Mouse (Mus musculus): ENCODE measurements around the gene Tmem35b.
A peak's percentile ranks its signal among the peaks of the same experiment; 100 is the strongest.
"Not testable (repeated sequence)": the region's sequence is repeated elsewhere in the genome, so short reads cannot be mapped to it uniquely, and the experiment has no call there.

Gene Tmem35b

GRCm38 (mm10) chr4:127123391-127123790 lies at the start of gene Tmem35b:
Tmem35b (plus strand) TSS chr4:127123691.
- DNase-seq, result no peak

DNA sequence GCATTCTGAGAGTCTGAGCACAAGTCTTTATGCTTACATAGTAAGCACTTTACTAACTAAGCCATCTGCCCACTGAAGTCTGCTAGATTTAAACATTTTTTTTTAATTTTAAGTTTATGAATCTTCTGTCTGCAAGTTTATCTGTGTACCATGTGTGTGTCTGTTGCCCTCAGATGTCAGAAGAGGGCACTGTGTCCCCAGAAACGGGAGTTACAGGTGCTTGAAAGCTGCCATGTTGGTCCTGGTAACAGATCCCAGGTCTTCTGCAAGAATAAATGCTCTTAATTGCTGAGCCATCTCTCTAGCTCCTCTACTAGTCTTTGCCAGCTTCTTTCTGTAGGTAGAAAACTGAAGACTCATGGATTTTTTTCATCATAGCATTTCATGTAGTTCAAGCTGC lies 48.6 kb upstream of the Tmem35b start:
- DNase-seq, result no peak

- peak; percentile 93 for DNase-seq
Observed at GRCm38 (mm10) chr4:127076875-127077548, 46.5 kb upstream of the Tmem35b start, which contains the start of gene Zmym6. Zmym6 (plus strand) TSS chr4:127077383.

GRCm38 (mm10) chr4:127080806-127081205 lies 42.7 kb upstream of the Tmem35b start:
- DNase-seq, result no peak

GRCm38 (mm10) chr4:127083131-127083530 lies 40.4 kb upstream of the Tmem35b start:
- no peak for DNase-seq

- no peak for DNase-seq
Observed at GRCm38 (mm10) chr4:127085761-127086160, 37.7 kb upstream of the Tmem35b start.

DNA sequence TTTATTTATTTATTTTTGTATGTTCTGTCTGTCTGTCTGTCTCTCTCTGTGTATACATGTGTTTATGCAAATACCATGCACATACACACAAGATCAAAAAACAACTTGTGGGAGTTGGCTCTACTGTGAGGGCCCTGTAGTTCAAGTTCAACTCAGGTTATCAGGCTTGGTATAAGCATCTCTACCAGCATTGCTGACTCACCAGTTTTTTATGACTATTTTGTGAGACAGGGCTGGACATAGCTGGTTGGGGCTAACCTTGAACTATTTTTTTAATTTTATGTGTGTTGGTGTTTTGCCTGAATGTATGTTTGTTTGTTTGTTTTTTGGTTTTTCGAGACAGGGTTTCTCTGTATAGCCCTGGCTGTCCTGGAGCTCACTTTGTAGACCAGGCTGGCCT lies 32.3 kb upstream of the Tmem35b start:
- no peak for DNase-seq

DNA sequence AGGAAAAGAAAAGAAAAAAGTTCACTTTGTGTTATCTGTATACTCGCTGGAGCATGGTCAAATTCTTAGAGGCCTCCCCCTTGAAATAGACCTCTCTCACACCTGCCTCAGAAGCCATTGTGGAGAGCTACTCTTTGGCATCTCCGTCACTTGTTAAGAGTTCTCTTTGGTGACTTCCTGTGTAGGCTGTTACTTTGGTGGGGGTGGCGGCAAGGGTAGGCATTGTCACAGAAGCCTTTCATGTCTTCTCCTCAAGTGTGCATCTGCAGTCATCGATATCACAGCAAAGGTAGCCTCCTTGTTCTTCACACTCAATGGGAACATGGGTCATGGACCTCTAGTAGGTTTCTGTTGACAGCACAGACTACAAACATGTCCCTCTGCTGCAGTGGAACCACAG lies 28.4 kb upstream of the Tmem35b start:
- peak; percentile 49 for DNase-seq

DNA sequence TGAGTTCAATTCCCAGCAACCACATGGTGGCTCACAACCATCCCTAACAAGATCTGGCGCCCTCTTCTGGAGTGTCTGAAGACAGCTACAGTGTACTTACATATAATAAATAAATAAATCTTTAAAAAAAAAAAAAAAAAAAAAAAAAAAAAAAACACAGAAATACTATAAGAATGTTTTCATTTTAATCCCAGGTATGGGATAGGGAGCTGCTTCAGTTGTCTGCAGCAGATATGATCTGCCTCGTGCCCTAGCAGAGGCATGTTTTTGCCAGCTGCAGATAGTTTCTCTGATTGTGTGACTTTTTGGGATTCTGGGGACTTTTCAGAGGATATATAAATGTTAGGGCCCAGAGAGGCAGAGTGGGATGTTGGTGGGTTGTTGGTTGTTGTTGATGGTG lies 23.9 kb upstream of the Tmem35b start:
- DNase-seq, result not testable (repeated sequence)

GRCm38 (mm10) chr4:127107566-127107965 lies 15.9 kb upstream of the Tmem35b start:
- DNase-seq, result no peak

DNA sequence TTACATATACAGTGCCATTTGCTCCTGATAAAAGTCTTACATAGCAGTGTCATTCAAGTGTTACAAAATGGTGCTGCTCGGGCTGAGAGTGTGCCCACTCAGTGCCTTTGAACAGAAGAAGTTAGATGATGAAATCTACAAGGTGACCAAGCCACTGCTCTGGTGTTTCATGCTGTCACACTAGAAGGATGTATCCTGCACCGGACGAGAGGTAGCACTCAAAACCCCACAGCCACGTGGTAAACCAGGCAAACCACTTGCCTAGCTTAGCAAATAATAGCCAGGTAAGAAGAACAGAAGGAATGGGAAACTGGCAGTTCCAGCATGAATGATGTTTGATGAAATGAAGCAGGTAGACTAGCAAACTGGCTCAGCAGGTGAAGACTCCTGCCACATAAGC lies 12.9 kb upstream of the Tmem35b start:
- DNase-seq, result no peak

DNA sequence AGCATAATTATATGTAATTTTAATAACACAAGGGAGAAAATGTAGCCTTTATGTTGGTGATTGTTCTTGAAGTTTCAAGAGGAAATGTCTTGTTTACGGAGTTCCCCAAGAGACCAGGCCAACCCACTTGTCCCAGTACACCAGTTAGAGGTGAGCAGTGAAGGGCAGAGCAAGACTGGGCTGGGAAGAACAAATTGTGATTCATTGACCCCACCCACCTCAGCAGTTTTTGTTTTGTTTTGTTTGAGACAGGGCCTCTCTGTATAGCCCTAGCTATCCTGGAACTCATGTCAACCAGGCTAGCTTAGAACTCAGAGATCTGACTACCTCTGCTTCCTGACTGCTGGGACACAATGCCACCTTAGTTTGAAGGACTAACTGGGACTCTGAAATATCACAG lies 840 bp downstream of the Tmem35b start:
- DNase-seq, result no peak

GRCm38 (mm10) chr4:127125834-127126463 lies 2.5 kb downstream of the Tmem35b start:
- peak; percentile 87 for DNase-seq

GRCm38 (mm10) chr4:127134687-127135086 lies 11.2 kb downstream of the Tmem35b start:
- no peak for DNase-seq

DNA sequence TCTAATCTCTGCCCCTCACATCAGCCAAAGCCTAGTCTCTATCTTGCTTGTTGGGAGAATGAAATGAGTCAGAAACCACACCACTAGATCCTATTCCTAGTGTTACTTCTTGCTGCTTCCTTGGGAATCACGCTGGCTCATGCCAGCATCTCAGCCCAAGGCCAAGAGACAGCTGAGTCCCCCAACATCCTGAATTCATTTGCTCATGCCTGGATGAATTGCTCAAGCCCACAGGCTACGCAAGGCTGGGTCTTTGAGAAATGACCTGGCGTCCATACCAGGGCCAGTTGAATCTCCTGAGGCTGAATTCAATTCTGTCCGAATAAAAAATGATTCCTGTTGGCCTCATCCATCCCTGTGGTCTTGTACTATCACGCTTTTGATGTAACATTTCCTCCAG lies 14.1 kb downstream of the Tmem35b start:
- no peak for DNase-seq

- no peak for DNase-seq
Observed at GRCm38 (mm10) chr4:127138486-127138885, 15.0 kb downstream of the Tmem35b start.

DNA sequence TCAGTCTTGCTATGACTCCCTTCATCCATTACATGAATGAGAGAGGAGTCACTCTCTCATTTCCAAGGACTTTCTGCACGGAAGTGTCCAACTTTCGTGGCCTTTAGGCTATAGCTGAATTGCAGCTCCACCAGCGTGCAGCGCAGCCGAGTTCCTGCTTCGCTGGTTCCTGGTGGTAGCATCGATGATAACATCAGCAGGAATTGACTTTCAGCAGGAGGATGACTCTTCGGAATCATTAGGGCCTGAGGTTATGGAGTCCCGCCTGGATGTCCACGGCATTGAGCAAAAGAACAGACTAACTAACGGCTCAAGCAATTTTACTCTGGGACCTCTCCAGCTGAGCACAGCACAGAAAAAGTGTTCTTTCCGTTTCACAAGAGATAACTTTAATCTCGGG lies 26.5 kb downstream of the Tmem35b start:
- DNase-seq, result no peak

GRCm38 (mm10) chr4:127153345-127153744 lies 29.9 kb downstream of the Tmem35b start:
- DNase-seq, result no peak

- peak; percentile 4 for DNase-seq
Observed at GRCm38 (mm10) chr4:127155757-127156156, 32.3 kb downstream of the Tmem35b start.

- DNase-seq, result no peak
Observed at GRCm38 (mm10) chr4:127157746-127158145, 34.3 kb downstream of the Tmem35b start.

- DNase-seq, result no peak
Observed at GRCm38 (mm10) chr4:127163926-127164325, 40.4 kb downstream of the Tmem35b start.

- no peak for DNase-seq
Observed at GRCm38 (mm10) chr4:127167096-127167495, 43.6 kb downstream of the Tmem35b start.

DNA sequence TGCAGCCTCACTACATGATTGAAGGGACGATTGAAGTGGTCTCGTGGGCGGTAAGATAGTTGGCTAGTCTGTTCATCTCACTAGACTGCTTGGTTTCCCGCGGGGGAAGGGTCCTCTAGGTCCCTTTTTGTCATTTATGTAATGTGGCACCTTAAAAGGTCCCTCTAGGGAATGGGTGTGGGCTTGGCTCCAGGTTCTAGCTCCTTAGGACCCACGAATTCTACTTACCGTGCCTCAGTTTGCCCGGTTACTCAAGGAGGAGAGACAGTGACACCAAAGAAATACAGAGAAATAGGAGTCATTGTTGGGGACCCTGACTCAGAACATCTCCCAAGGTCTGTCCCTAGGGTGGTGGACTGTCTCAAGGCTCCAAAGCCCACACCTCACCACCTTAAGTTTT lies 44.2 kb downstream of the Tmem35b start:
- no peak for DNase-seq

DNA sequence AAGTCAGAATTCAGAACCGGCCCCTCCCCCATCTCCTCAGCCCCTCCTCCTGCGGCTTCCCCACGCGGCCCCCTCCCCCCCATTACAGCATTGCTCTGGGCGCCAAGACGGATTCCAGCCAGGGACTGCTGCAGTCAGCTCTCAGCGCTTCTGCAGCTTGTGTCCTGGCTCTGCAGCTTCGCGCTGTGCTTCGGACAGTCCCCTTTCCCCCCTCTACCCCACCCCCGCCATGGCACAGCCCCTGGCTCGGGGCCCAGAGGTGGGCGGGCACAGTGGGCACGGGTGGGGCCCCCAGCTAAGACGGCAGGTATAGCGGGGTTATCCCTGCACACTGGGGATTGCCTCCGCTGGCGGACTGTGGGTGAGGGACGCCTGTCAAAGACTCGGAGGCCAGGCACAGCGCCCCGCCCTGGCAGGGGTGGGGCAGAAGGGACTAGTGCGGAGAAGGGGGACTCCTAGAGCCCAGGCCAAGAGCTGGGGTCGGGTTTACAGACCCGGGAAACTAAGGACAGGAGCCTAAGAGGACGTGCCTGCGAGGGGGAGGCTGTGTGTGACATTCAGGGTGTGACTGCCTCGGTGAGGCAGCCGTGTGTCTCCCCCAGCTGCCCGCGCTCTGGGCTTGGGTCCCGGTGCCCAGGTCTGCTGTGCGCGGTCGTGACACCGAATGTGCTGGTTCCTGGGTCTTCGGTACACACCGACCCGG lies 44.9 kb downstream of the Tmem35b start:
- peak; percentile 10 for DNase-seq

Measured in thymus, postnatal 25 days (tissue).